Mouse (Mus musculus) ES-Bruce4 (cell line): ENCODE results near the gene Cd93. TPM values are rescaled to one million over a fixed set of nuclear protein-coding genes. Genes with fewer than 3 reads are reported as not detected.
A peak's percentile ranks its signal among the peaks of the same experiment; 100 is the strongest.

Source experiments
- H3K27ac ChIP-seq: 2 replicates; pipeline ENCODE4 v1.5.1; 2012; ENCODE audit warnings: low read length, inconsistent platforms; ENCODE audit not compliant: insufficient read depth
- H3K27me3 ChIP-seq: 2 replicates; pipeline ENCODE4 v1.6.1; 2012; ENCODE audit warnings: mild to moderate bottlenecking, low read length, inconsistent platforms; ENCODE audit not compliant: control insufficient read depth, poor library complexity, insufficient read depth, severe bottlenecking
- H3K36me3 ChIP-seq: 2 replicates; pipeline ENCODE4 v1.6.1; 2012; ENCODE audit warnings: inconsistent platforms, mild to moderate bottlenecking, low read length, moderate library complexity; ENCODE audit not compliant: control insufficient read depth, poor library complexity, insufficient read depth, severe bottlenecking
- H3K4me1 ChIP-seq: one replicate; pipeline ENCODE4 v1.8.1; 2011; ENCODE audit warnings: low read length; ENCODE audit not compliant: control insufficient read depth, insufficient read depth
- H3K4me3 ChIP-seq: 2 replicates; pipeline ENCODE4 v1.5.1; 2011; ENCODE audit warnings: low read depth, mild to moderate bottlenecking, low read length
- H3K9ac ChIP-seq: 2 replicates; pipeline ENCODE4 v1.6.1; 2012; ENCODE audit warnings: low read depth, mild to moderate bottlenecking, inconsistent platforms; ENCODE audit not compliant: poor library complexity, severe bottlenecking
- H3K9me3 ChIP-seq: replicated peaks from 2 replicates; pipeline ENCODE4 v1.6.1; 2012; ENCODE audit warnings: mild to moderate bottlenecking, low read length, inconsistent platforms; ENCODE audit not compliant: control insufficient read depth, poor library complexity, insufficient read depth, severe bottlenecking
- CTCF ChIP-seq: IDR thresholded peaks from one replicate; pipeline ENCODE4 v1.8.1; 2011; ENCODE audit warnings: low read depth, low read length
- EP300 ChIP-seq: IDR thresholded peaks from 2 replicates; pipeline ENCODE4 v1.6.1; 2011; ENCODE audit warnings: low read depth, low read length; ENCODE audit not compliant: insufficient read depth
- POLR2A ChIP-seq: IDR thresholded peaks from one replicate; pipeline ENCODE4 v1.8.1; 2011; ENCODE audit warnings: low read length; ENCODE audit not compliant: insufficient read depth
- polyA plus RNA-seq: library from polyadenylated mRNA; stranded (reverse); fragments of >200 nt; gene quantifications from 2 replicates; pipeline ENCODE4 v1.2.4, GENCODE M21; 2011; ENCODE audit warnings: low read depth; ENCODE audit not compliant: missing spikeins, insufficient read depth, insufficient read length

Gene Cd93
- polyA plus RNA-seq, 1 experiment: 0.15 TPM

DNA sequence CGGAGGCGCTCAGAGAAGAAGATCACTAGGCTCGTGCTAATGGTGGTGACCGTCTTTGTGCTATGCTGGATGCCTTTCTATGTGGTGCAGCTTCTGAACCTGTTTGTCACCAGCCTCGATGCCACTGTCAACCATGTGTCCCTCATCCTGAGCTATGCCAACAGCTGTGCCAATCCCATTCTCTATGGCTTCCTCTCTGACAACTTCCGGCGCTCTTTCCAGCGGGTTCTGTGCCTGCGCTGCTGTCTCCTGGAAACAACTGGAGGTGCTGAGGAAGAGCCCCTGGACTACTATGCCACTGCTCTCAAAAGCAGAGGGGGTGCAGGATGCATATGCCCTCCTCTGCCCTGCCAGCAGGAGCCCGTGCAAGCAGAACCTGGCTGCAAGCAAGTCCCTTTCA, 47.2 kb downstream of the Cd93 start:
- TF ChIP-seq CTCF (no peak), EP300 (no peak), POLR2A (no peak)
- H3K4me3 ChIP-seq: peak overlapping the region; percentile 64
- H3K27me3 ChIP-seq: peaks cover 3% of the 10 kb centered on the region; the same call in 1 of the 2 replicates
- H3K27ac ChIP-seq: no peak overlapping the region
- no peaks in the 10 kb centered on the region for H3K36me3 ChIP-seq
- no peaks in the 10 kb centered on the region for H3K9me3 ChIP-seq
- no peak overlapping the region for H3K9ac ChIP-seq
- no peaks in the 10 kb centered on the region for H3K4me1 ChIP-seq

GRCm38 (mm10) chr2:148395131-148396051, 48.0 kb downstream of the Cd93 start, which contains the start of gene Sstr4:
TSS of gene Sstr4 (plus strand) at chr2:148395344.
- peaks cover 3% of the 10 kb centered on the region; the same call in 1 of the 2 replicates for H3K27me3 ChIP-seq
- H3K36me3 ChIP-seq: no peaks in the 10 kb centered on the region
- no peaks in the 10 kb centered on the region for H3K9me3 ChIP-seq
- no peaks in the 10 kb centered on the region for H3K4me1 ChIP-seq
- no peak for TF ChIP-seq POLR2A
- peak; percentile 58 for TF ChIP-seq CTCF
- TF ChIP-seq EP300: no peak
- H3K4me3 ChIP-seq: peak within 1 kb of the TSS; percentile 64
- H3K27ac ChIP-seq: no peak within 1 kb of the TSS
- peak within 1 kb of the TSS; percentile 24; the same call in 1 of the 2 replicates for H3K9ac ChIP-seq

DNA sequence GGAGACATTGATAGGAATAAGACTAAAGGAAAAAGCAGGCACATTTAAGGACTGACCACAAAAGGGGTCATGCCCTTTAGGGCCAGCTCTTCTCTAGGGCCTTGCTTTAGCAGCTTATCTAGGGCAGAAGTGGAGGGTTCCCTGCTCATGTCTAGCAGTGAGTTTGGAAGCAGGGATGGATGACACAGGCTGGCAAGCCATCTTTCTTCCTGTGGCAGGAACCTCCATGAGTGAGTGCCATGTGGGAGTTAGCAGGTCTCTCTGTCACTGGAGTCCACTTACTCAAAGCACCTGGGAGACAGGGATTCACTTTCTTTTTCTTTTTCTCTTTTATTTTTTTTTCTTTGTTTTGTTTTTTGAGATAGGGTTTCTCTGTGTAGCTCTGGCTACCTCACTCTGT, 49.5 kb downstream of the Cd93 start:
- TF ChIP-seq EP300: no peak
- TF ChIP-seq POLR2A: no peak
- TF ChIP-seq CTCF: no peak
- H3K27me3 ChIP-seq: peaks cover 3% of the 10 kb centered on the region; the same call in 1 of the 2 replicates
- H3K27ac ChIP-seq: no peak overlapping the region
- no peaks in the 10 kb centered on the region for H3K36me3 ChIP-seq
- no peak overlapping the region for H3K9ac ChIP-seq
- H3K4me1 ChIP-seq: no peaks in the 10 kb centered on the region
- H3K4me3 ChIP-seq: no peak overlapping the region
- H3K9me3 ChIP-seq: no peaks in the 10 kb centered on the region

DNA sequence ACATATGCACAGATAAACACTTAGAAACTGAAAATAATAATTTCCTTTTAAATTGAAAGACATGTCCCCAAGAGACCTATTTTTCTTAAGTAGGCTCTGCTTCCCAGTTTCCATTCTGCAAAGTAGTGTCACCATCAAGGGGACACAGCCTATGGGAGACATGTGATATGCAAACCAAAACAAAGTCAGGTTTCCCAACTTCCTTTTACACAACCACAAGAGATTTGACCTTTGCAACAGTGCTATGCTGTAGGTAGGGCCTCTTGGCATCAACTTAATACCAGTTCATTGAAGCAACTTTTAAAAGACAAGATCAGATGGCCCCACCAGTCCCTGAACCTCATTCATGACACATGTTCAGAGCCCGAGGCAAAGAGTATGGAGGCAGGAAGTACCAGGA, 50.2 kb downstream of the Cd93 start:
- Histone ChIP-seq H3K27ac (no peak overlapping the region), H3K4me1 (no peaks in the 10 kb centered on the region), H3K9ac (no peak overlapping the region), H3K27me3 (peaks cover 3% of the 10 kb centered on the region; the same call in 1 of the 2 replicates), H3K4me3 (no peak overlapping the region), H3K36me3 (no peaks in the 10 kb centered on the region), H3K9me3 (no peaks in the 10 kb centered on the region)
- TF ChIP-seq EP300 (no peak), POLR2A (no peak), CTCF (no peak)

GRCm38 (mm10) chr2:148387652-148388581, 55.4 kb downstream of the Cd93 start:
- Histone ChIP-seq H3K36me3 (no peaks in the 10 kb centered on the region), H3K9me3 (no peaks in the 10 kb centered on the region), H3K4me1 (no peaks in the 10 kb centered on the region), H3K4me3 (no peak overlapping the region), H3K9ac (no peak overlapping the region), H3K27ac (no peak overlapping the region), H3K27me3 (no peaks in the 10 kb centered on the region)
- TF ChIP-seq EP300: no peak
- TF ChIP-seq CTCF: no peak
- no peak for TF ChIP-seq POLR2A
